Mouse (Mus musculus): Measurements from ENCODE around the gene Anks4b.

Anks4b gene

GRCm38 (mm10) chr7:120189369-120190149 is 15.9 kb downstream of the Anks4b start:
- no peak for DNase-seq (ENCODE audit: low spot score)

GRCm38 (mm10) chr7:120190150-120190665 is 16.6 kb downstream of the Anks4b start:
- no peak for DNase-seq (ENCODE audit: low spot score)

GRCm38 (mm10) chr7:120192207-120192606 is 18.5 kb downstream of the Anks4b start:
- DNase-seq (ENCODE audit: low spot score), result no peak

GRCm38 (mm10) chr7:120192816-120193215 is 19.2 kb downstream of the Anks4b start:
- no peak for DNase-seq (ENCODE audit: low spot score)

- DNase-seq (ENCODE audit: low spot score), result no peak
These were observed 21.5 kb downstream of the Anks4b start for GRCm38 (mm10) chr7:120195207-120195606.

GRCm38 (mm10) chr7:120201231-120201744 is 27.6 kb downstream of the Anks4b start:
- no peak for DNase-seq (ENCODE audit: low spot score)

- DNase-seq (ENCODE audit: low spot score), result no peak
These were observed 28.1 kb downstream of the Anks4b start, which contains the start of gene Crym for GRCm38 (mm10) chr7:120201771-120202170. Gene Crym, minus strand, starts transcription at chr7:120202111.

- peak; percentile 52 for DNase-seq (ENCODE audit: low spot score)
These were observed 30.1 kb downstream of the Anks4b start, which contains the start of gene Abca14 for GRCm38 (mm10) chr7:120203789-120204188. Gene Abca14, plus strand, starts transcription at chr7:120203961.

- DNase-seq (ENCODE audit: low spot score), result no peak
These were observed 32.3 kb downstream of the Anks4b start for GRCm38 (mm10) chr7:120205989-120206388.

- no peak for DNase-seq (ENCODE audit: low spot score)
These were observed 54.9 kb downstream of the Anks4b start for GRCm38 (mm10) chr7:120228541-120228940.

Measured in ovary, adult 18-20 months (tissue).